Mouse (Mus musculus) embryonic fibroblast, embryonic 13.5 days (primary cell): ENCODE results near the gene P4ha2. TPM values are rescaled to one million over a fixed set of nuclear protein-coding genes. Genes with fewer than 3 reads are reported as not detected.
A peak's percentile ranks its signal among the peaks of the same experiment; 100 is the strongest.

ENCODE experiments used
- H3K27ac ChIP-seq: 2 replicates; pipeline ENCODE4 v1.5.1; 2012; ENCODE audit warnings: low read length, control low read depth, inconsistent platforms; ENCODE audit not compliant: insufficient read depth
- H3K4me1 ChIP-seq: 2 replicates; pipeline ENCODE4 v1.6.1; 2011; ENCODE audit warnings: low read length; ENCODE audit not compliant: control insufficient read depth, insufficient read depth
- H3K4me3 ChIP-seq: 2 replicates; pipeline ENCODE4 v1.5.1; 2011; ENCODE audit warnings: mild to moderate bottlenecking, control low read depth, low read length; ENCODE audit not compliant: insufficient read depth
- CTCF ChIP-seq: IDR thresholded peaks from 2 replicates; pipeline ENCODE4 v1.5.1; 2011; ENCODE audit warnings: mild to moderate bottlenecking, control low read depth, low read length, moderate library complexity, borderline replicate concordance; ENCODE audit not compliant: insufficient read depth
- POLR2A ChIP-seq: IDR thresholded peaks from 2 replicates; pipeline ENCODE4 v1.6.1; 2011; ENCODE audit warnings: low read depth, mild to moderate bottlenecking, control low read depth, low read length, moderate library complexity
- polyA plus RNA-seq: library from polyadenylated mRNA; stranded (reverse); fragments of >200 nt; gene quantifications from 2 replicates; pipeline ENCODE4 v1.2.4, GENCODE M21; 2011; ENCODE audit warnings: low read depth; ENCODE audit not compliant: missing spikeins, insufficient read length

Gene P4ha2
- polyA plus RNA-seq = 76.7 and 86.7 TPM in 2 replicates

GRCm38 (mm10) chr11:54100045-54100691 lies at the start of gene P4ha2:
TSS of gene P4ha2 (plus strand) at chr11:54100095.
- Histone ChIP-seq H3K4me3 (peak within 1 kb of the TSS; percentile 60), H3K4me1 (0 out of 2 replicates have a peak, but pooled peaks cover 2% of the 10 kb centered on the region), H3K27ac (no peak within 1 kb of the TSS)
- TF ChIP-seq POLR2A = no peak
- no peak for TF ChIP-seq CTCF

- H3K4me3 ChIP-seq = no peak overlapping the region
- H3K4me1 ChIP-seq = no peaks in the 10 kb centered on the region
- TF ChIP-seq POLR2A (no peak), CTCF (no peak)
- no peak overlapping the region for H3K27ac ChIP-seq
Measured at GRCm38 (mm10) chr11:54050205-54050604, 49.7 kb upstream of the P4ha2 start.

- no peak overlapping the region for H3K27ac ChIP-seq
- no peak overlapping the region for H3K4me3 ChIP-seq
- TF ChIP-seq CTCF = no peak
- no peak for TF ChIP-seq POLR2A
- H3K4me1 ChIP-seq = no peaks in the 10 kb centered on the region
Measured at GRCm38 (mm10) chr11:54051161-54051560, 48.7 kb upstream of the P4ha2 start.

GRCm38 (mm10) chr11:54052128-54052527 lies 47.8 kb upstream of the P4ha2 start:
- Histone ChIP-seq H3K4me3 (no peak overlapping the region), H3K27ac (no peak overlapping the region), H3K4me1 (peaks cover under 1% of the 10 kb centered on the region; the same call in 1 of the 2 replicates)
- no peak for TF ChIP-seq POLR2A
- TF ChIP-seq CTCF = no peak

- no peak overlapping the region for H3K4me3 ChIP-seq
- TF ChIP-seq CTCF (no peak), POLR2A (no peak)
- peaks cover 8% of the 10 kb centered on the region; the same call in 1 of the 2 replicates for H3K4me1 ChIP-seq
- H3K27ac ChIP-seq = no peak overlapping the region
Measured at GRCm38 (mm10) chr11:54053090-54053489, 46.8 kb upstream of the P4ha2 start.

GRCm38 (mm10) chr11:54054257-54054656 lies 45.6 kb upstream of the P4ha2 start:
- Histone ChIP-seq H3K27ac (no peak overlapping the region), H3K4me3 (no peak overlapping the region), H3K4me1 (peaks cover 10% of the 10 kb centered on the region; the same call in 1 of the 2 replicates)
- TF ChIP-seq POLR2A (no peak), CTCF (no peak)

- Histone ChIP-seq H3K4me1 (peaks cover 15% of the 10 kb centered on the region), H3K4me3 (no peak overlapping the region), H3K27ac (no peak overlapping the region)
- TF ChIP-seq POLR2A = no peak
- TF ChIP-seq CTCF = no peak
Measured at GRCm38 (mm10) chr11:54056132-54056531, 43.8 kb upstream of the P4ha2 start.

GRCm38 (mm10) chr11:54057428-54057827 lies 42.5 kb upstream of the P4ha2 start:
- Histone ChIP-seq H3K27ac (no peak overlapping the region), H3K4me1 (peaks cover 24% of the 10 kb centered on the region), H3K4me3 (no peak overlapping the region)
- TF ChIP-seq CTCF (no peak), POLR2A (no peak)

GRCm38 (mm10) chr11:54058056-54058617 lies 41.8 kb upstream of the P4ha2 start:
- Histone ChIP-seq H3K27ac (no peak overlapping the region), H3K4me1 (peaks cover 28% of the 10 kb centered on the region), H3K4me3 (no peak overlapping the region)
- TF ChIP-seq CTCF = no peak
- no peak for TF ChIP-seq POLR2A

- TF ChIP-seq POLR2A = no peak
- TF ChIP-seq CTCF = no peak
- peaks cover 28% of the 10 kb centered on the region for H3K4me1 ChIP-seq
- H3K4me3 ChIP-seq = no peak overlapping the region
- no peak overlapping the region for H3K27ac ChIP-seq
Measured at GRCm38 (mm10) chr11:54058643-54059042, 41.3 kb upstream of the P4ha2 start.
